Mouse (Mus musculus): Measurements from ENCODE around the gene Nin.
A peak's percentile ranks its signal among the peaks of the same experiment; 100 is the strongest.
"Not testable (repeated sequence)": the region's sequence is repeated elsewhere in the genome, so short reads cannot be mapped to it uniquely, and the experiment has no call there.

Gene Nin

GRCm38 (mm10) chr12:70113351-70113750 is at the start of gene Nin:
Nin (minus strand) TSS chr12:70113717.
- DNase-seq (ENCODE audit: inconsistent ontology term): no peak

DNA sequence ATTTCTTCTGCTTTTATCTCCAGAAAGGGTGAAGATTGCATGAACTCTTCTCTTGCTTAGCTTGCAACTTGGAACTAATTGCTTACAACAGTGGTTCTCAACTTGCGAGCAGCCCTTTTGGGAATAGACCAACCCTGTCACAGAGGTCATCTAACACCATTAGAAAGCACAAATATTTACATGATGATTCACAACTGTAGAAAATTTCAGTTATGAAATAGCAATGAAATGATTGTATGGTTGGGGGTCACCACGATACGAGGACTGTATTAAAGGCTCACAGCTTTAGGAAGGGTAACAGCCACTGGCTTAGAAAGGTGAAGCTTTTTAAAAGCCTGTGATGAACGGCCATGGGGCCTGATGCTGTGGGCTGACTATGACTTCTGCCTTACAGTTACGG is 47.5 kb upstream of the Nin start:
- DNase-seq (ENCODE audit: inconsistent ontology term): peak; percentile 50

DNA sequence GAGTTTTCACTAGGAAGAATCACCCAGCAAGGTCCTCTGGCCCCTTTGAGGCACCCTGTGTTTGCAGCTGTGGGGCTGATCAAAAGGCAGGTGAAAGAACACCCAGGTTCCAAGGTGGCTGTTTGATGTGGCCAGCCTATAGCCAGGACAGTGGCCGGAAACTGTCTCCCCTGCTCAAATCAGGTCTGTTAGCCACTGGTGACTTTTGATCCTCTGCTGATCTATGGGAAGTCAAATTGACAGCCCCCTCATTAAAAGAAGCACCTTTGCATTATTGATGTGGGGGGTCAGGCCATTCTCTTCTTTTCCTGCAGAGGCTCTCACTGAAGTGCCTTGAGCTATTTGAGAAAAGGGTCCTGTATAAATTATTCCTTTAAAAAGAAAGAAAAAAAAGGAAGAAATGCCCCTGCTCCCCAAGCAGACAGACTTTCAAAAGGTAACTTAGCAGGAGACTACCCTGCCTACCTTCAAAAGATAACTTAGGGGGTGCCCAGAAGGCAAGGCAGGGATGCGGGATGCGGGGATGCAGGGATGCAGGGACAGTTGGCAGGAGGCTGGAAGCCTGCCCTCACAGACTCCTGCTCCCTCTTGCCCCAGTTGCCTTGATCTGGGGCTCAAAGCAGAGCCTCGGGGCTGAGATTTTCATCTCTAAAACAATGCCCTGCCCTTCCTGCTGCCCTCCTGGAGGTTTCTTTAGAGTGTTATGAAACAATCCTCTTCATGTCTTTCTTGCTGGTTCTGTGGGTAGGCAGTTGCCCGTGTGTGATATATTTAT is 44.0 kb upstream of the Nin start:
- DNase-seq (ENCODE audit: inconsistent ontology term): no peak

- DNase-seq (ENCODE audit: inconsistent ontology term): no peak
Measured at GRCm38 (mm10) chr12:70156222-70156621, 42.7 kb upstream of the Nin start.

- DNase-seq (ENCODE audit: inconsistent ontology term): no peak
Measured at GRCm38 (mm10) chr12:70153842-70154241, 40.3 kb upstream of the Nin start, which contains the start of gene Abhd12b. Abhd12b (plus strand) TSS chr12:70154142.

- DNase-seq (ENCODE audit: inconsistent ontology term): no peak
Measured at GRCm38 (mm10) chr12:70148631-70149265, 35.2 kb upstream of the Nin start.

DNA sequence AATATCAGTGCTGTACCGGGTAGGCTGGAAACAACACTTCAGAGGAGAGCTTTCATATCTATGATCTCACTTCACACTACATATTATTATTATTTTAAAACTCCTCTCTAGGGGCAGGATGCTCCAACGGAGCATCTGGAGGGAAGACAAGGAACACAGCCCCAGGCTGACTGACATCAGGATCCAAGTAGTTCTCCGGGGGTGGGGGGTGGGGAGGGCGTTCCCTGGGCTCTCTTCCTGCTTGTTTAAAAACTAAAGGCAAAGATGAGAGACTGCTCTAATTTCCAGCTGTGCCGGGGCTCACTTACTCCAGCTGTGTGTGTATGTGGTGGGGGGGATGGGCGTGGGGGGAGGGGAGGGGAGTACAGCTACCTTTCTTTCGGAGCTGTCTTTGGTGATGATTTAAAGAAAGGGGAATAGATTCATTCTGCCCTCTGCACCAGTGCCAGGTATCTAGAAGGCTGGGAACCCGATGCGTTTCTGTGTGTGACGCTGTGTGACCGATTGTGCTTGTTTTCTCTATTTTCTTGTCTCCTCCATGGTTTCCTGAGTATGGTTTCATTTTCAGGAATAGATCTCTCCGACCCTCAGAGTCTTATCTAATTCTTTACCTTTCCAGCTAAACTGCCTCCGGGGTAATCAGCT is 34.6 kb upstream of the Nin start:
- DNase-seq (ENCODE audit: inconsistent ontology term): no peak

- no peak for DNase-seq (ENCODE audit: inconsistent ontology term)
Measured at GRCm38 (mm10) chr12:70145586-70145985, 32.1 kb upstream of the Nin start.

DNA sequence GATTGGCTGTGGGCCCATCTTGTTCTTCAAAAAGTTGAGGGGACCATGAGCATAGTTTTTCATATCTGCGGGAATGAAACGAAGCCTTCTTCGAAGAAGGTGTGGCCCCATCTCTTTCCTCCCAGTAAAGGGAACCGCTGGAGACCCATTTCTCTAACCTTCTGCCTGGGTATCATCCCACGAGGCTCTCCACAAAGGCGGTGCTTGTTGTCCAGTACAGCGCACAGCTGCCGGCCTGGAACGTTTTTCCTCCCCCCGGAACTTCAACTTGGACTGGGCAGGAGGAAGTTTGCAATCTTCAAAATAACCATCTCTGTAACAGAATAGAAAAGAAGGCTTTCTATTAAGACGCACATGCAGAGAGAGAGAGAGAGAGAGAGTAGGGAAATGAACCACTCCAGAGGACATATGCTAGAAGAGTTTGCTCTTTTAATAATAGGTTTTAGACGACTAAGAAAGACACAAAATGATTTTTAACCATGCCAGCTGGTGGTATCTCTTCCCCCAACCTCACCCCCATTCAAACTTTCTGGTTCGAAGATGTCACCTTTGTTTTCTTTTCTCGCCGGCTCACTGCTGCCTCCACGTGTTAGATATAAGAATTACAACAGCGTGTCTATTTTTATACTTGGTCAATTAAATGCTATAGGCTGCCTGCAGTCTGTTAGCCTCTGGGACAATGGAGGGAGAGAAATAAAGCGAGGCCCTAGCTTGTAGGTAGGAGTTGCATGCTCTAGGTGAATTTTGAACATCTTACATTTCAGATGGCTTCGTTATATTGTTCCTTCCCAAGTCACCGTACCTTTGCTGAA is 31.3 kb upstream of the Nin start:
- DNase-seq (ENCODE audit: inconsistent ontology term): peak; percentile 37

GRCm38 (mm10) chr12:70144106-70144587 is 30.6 kb upstream of the Nin start:
- not testable (repeated sequence) for DNase-seq (ENCODE audit: inconsistent ontology term)

DNA sequence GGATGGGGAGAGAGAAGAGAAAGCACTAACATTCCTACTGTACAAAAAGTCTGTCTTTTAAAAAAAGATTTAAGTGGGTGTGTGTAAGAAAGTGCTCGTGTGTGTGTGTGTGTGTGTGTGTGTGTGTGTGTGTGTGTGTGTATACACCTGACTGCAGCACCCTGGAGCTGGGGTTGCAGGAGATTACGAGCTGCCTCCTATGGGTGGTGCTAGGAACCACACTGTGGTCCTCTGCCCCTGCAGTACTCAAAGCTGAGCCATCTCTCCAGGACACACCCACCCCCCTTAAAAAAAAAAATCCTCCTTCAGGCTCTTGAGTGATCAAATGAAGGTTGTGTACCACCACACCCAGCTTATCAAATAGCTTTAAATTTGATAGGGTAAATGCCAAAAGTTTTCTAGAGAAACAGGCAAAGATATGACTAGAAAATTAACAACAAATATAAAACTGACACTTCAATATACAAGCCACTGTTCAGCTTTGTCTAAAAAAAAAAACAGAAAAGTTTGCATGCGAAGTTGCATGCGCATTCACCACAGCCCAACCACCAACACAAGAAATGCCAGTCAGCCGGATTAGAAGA is 27.6 kb upstream of the Nin start:
- no peak for DNase-seq (ENCODE audit: inconsistent ontology term)

- no peak for DNase-seq (ENCODE audit: inconsistent ontology term)
Measured at GRCm38 (mm10) chr12:70140542-70140941, 27.0 kb upstream of the Nin start.

DNA sequence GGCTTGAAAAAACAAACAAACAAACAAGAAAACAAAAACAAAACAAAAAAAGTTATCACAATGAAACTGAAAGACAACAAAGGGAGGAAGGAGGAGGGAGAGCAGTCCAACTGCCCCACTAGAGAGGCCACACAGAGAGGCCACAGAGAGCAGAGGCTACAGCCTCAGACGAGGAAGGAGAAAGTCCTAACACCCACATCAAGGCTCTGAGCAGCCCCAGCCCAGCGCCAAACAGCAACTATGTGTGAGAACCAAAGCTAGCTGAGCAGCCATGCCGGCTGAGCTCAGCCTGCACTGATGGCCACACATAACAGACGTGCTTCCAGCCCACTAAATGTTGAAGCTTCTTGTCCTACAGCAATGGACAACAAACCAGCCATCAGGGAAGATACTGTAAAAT is 26.4 kb upstream of the Nin start:
- no peak for DNase-seq (ENCODE audit: inconsistent ontology term)

GRCm38 (mm10) chr12:70137626-70138025 is 24.1 kb upstream of the Nin start:
- DNase-seq (ENCODE audit: inconsistent ontology term): no peak

- no peak for DNase-seq (ENCODE audit: inconsistent ontology term)
Measured at GRCm38 (mm10) chr12:70137095-70137494, 23.6 kb upstream of the Nin start.

GRCm38 (mm10) chr12:70136185-70136756 is 22.8 kb upstream of the Nin start:
- no peak for DNase-seq (ENCODE audit: inconsistent ontology term)

DNA sequence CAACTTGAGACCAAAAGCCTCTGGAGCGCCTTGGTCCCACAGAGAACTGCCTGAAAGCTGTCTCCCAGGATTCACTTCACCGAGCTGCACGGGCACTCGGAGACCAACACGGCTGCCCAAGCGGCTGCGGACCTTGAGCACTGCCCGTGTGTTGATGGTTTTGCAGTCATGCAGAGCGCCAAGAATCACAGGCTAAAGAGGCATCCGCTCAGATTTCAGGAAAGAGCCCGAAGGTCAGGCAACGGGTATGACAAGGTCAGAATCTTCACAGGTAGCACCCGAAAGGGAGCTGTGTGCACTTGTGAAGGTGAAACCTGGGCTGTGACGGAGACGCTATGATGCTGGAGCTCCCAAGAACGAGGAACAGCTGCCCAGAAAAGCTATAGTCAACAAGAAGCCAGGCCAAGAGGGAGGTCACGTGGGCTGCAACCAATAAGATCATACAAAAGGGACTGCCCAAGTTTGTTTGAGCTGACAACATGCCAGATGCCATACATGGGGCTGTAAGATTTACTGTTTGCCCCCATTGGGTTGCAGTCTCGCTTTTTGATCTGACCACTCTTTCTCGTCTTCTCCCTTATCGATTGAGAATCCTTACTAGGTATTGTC is 21.2 kb upstream of the Nin start:
- DNase-seq (ENCODE audit: inconsistent ontology term): no peak

DNA sequence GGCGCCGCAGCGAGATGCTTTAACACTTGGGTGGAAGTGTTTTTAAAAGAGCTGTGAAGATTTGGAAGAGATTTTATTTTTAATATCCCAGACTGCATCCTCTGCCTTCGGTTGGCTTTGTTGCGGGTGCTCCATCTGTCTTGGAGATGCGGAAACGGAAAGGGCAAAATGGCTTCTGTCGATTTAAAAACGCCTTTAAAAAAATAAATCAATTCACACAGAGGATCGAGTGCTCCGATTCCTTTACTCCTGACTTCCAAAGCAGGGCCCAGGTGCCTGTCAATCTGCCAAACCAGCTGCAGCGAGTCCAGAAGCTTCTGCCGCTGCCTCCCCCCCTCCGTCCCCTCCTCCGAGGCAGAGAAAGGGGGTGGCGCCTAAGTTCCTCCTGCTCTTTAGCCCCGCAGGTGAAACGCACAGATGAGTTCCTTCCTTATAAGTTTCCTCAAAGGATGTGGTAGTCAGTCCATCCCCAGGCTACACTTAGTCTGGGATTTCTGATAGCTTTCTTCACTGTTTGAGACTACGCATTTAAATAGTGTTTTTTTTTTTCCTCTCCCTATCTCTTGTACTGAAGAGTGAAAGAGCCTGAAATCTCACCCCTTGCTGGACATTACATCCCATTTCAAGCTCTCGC is 17.6 kb upstream of the Nin start:
- DNase-seq (ENCODE audit: inconsistent ontology term): no peak

- DNase-seq (ENCODE audit: inconsistent ontology term): no peak
Measured at GRCm38 (mm10) chr12:70129105-70129504, 15.6 kb upstream of the Nin start.

DNA sequence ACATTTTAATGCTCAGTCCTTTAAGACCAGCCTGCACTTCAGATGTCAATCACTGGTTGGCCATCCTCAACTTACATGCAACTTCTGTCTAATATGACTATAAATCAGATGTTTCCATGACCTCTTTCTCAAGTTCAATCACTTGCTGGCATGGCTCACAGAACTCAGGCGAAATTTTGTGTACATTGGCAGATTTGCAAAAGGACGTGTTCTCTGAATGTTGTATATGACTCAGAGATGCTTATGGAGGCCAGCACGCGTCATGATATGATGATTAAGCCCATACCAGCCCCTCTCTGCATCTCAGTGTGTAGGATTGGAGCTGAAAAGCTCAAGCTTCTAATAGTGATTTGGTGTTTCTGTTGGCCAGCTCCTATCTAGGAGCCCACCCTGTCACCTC is 13.1 kb upstream of the Nin start:
- DNase-seq (ENCODE audit: inconsistent ontology term): no peak

All from Muller cell, postnatal 12 days (primary cell).